Mouse (Mus musculus): ENCODE results near the gene Cacna1a. TPM values are rescaled to one million over a fixed set of nuclear protein-coding genes. Genes with fewer than 3 reads are reported as not detected.

The Cacna1a gene
- polyA plus RNA-seq, 1 experiment, result 10.5 TPM

GRCm38 (mm10) chr8:84593143-84593542 lies 204.9 kb downstream of the Cacna1a start:
- WGBS, result 90% methylated on average over 1 of the region's 1 CpGs
- H3K27me3 ChIP-seq (ENCODE audit: control insufficient read depth, insufficient read depth, low read length), result no peaks in the 10 kb centered on the region; the same call in 1 of the 2 replicates
- no peak overlapping the region for H3K27ac ChIP-seq (ENCODE audit: control insufficient read depth, insufficient read depth, low read length)
- no peak for TF ChIP-seq CTCF (IDR thresholded peaks at IDR 0.05; ENCODE audit: borderline replicate concordance, control insufficient read depth, extremely low read depth, insufficient read depth, low read length, poor library complexity)
- no peak for TF ChIP-seq POLR2A (IDR thresholded peaks at IDR 0.05; ENCODE audit: control insufficient read depth, extremely low read depth, insufficient read depth, low read length, poor library complexity)
- no peaks in the 10 kb centered on the region for H3K36me3 ChIP-seq (ENCODE audit: control insufficient read depth, insufficient read depth, low read length)
- H3K4me1 ChIP-seq (replicated peaks; ENCODE audit: control insufficient read depth, insufficient read depth, low read length), result no peaks in the 10 kb centered on the region
- no peak overlapping the region for H3K4me3 ChIP-seq (ENCODE audit: control insufficient read depth, insufficient read depth, low read length)
- no peak for DNase-seq

GRCm38 (mm10) chr8:84594099-84594780 lies 206.0 kb downstream of the Cacna1a start:
- WGBS, result 70% methylated on average over 9 of the region's 9 CpGs
- peak; percentile 70 for DNase-seq
- Histone ChIP-seq H3K27me3 (ENCODE audit: control insufficient read depth, insufficient read depth, low read length) (no peaks in the 10 kb centered on the region; the same call in 1 of the 2 replicates), H3K27ac (ENCODE audit: control insufficient read depth, insufficient read depth, low read length) (no peak overlapping the region), H3K4me1 (replicated peaks; ENCODE audit: control insufficient read depth, insufficient read depth, low read length) (no peaks in the 10 kb centered on the region), H3K4me3 (ENCODE audit: control insufficient read depth, insufficient read depth, low read length) (no peak overlapping the region), H3K36me3 (ENCODE audit: control insufficient read depth, insufficient read depth, low read length) (no peaks in the 10 kb centered on the region)
- TF ChIP-seq CTCF (IDR thresholded peaks at IDR 0.05; ENCODE audit: borderline replicate concordance, control insufficient read depth, extremely low read depth, insufficient read depth, low read length, poor library complexity) (peak; percentile 61; the same call in 1 of the 2 replicates), POLR2A (IDR thresholded peaks at IDR 0.05; ENCODE audit: control insufficient read depth, extremely low read depth, insufficient read depth, low read length, poor library complexity) (no peak)

- peak; percentile 58 for DNase-seq
- Histone ChIP-seq H3K36me3 (ENCODE audit: control insufficient read depth, insufficient read depth, low read length) (no peaks in the 10 kb centered on the region), H3K4me3 (ENCODE audit: control insufficient read depth, insufficient read depth, low read length) (no peak overlapping the region), H3K4me1 (replicated peaks; ENCODE audit: control insufficient read depth, insufficient read depth, low read length) (no peaks in the 10 kb centered on the region), H3K27ac (ENCODE audit: control insufficient read depth, insufficient read depth, low read length) (no peak overlapping the region), H3K27me3 (ENCODE audit: control insufficient read depth, insufficient read depth, low read length) (no peaks in the 10 kb centered on the region; the same call in 1 of the 2 replicates)
- 11% methylated on average over 9 of the region's 9 CpGs for WGBS
- TF ChIP-seq POLR2A (IDR thresholded peaks at IDR 0.05; ENCODE audit: control insufficient read depth, extremely low read depth, insufficient read depth, low read length, poor library complexity) (no peak), CTCF (IDR thresholded peaks at IDR 0.05; ENCODE audit: borderline replicate concordance, control insufficient read depth, extremely low read depth, insufficient read depth, low read length, poor library complexity) (no peak)
These were observed 207.4 kb downstream of the Cacna1a start for GRCm38 (mm10) chr8:84595648-84596047.

DNA sequence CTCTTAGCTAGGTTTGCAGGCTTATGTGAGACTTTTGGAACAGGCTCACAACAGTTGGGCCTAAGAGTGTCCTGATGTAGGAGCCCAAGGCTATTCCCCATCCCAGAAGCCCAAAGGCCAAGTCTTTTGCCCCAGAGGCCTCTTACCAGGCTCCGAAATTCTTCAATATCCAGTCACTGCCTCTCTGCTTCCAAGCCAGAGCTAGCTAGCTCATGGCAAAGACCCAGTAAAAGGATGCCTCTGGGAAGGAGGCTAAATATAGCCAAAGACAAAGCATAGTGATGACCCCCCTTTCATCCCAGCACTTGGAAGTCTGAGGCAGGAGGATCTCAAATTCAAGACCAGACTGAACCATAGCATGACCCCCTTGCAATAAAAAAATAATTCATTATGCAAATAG lies 211.2 kb downstream of the Cacna1a start:
- Histone ChIP-seq H3K27me3 (ENCODE audit: control insufficient read depth, insufficient read depth, low read length) (no peaks in the 10 kb centered on the region; the same call in 1 of the 2 replicates), H3K4me3 (ENCODE audit: control insufficient read depth, insufficient read depth, low read length) (no peak overlapping the region), H3K27ac (ENCODE audit: control insufficient read depth, insufficient read depth, low read length) (no peak overlapping the region), H3K4me1 (replicated peaks; ENCODE audit: control insufficient read depth, insufficient read depth, low read length) (peaks cover 9% of the 10 kb centered on the region), H3K36me3 (ENCODE audit: control insufficient read depth, insufficient read depth, low read length) (no peaks in the 10 kb centered on the region)
- TF ChIP-seq POLR2A (IDR thresholded peaks at IDR 0.05; ENCODE audit: control insufficient read depth, extremely low read depth, insufficient read depth, low read length, poor library complexity) (no peak), CTCF (IDR thresholded peaks at IDR 0.05; ENCODE audit: borderline replicate concordance, control insufficient read depth, extremely low read depth, insufficient read depth, low read length, poor library complexity) (no peak)
- DNase-seq, result no peak
- 96% methylated on average over 1 of the region's 1 CpGs for WGBS

GRCm38 (mm10) chr8:84600311-84600907 lies 212.2 kb downstream of the Cacna1a start:
- Histone ChIP-seq H3K4me1 (replicated peaks; ENCODE audit: control insufficient read depth, insufficient read depth, low read length) (peaks cover 9% of the 10 kb centered on the region), H3K27ac (ENCODE audit: control insufficient read depth, insufficient read depth, low read length) (no peak overlapping the region), H3K4me3 (ENCODE audit: control insufficient read depth, insufficient read depth, low read length) (no peak overlapping the region), H3K36me3 (ENCODE audit: control insufficient read depth, insufficient read depth, low read length) (no peaks in the 10 kb centered on the region), H3K27me3 (ENCODE audit: control insufficient read depth, insufficient read depth, low read length) (no peaks in the 10 kb centered on the region; the same call in 1 of the 2 replicates)
- TF ChIP-seq CTCF (IDR thresholded peaks at IDR 0.05; ENCODE audit: borderline replicate concordance, control insufficient read depth, extremely low read depth, insufficient read depth, low read length, poor library complexity) (no peak), POLR2A (IDR thresholded peaks at IDR 0.05; ENCODE audit: control insufficient read depth, extremely low read depth, insufficient read depth, low read length, poor library complexity) (no peak)
- 70% methylated on average over 26 of the region's 26 CpGs for WGBS
- no peak for DNase-seq

- WGBS, result 5% methylated on average over 19 of the region's 19 CpGs
- Histone ChIP-seq H3K4me1 (replicated peaks; ENCODE audit: control insufficient read depth, insufficient read depth, low read length) (peaks cover 9% of the 10 kb centered on the region), H3K4me3 (ENCODE audit: control insufficient read depth, insufficient read depth, low read length) (peak overlapping the region; percentile 60), H3K27me3 (ENCODE audit: control insufficient read depth, insufficient read depth, low read length) (no peaks in the 10 kb centered on the region; the same call in 1 of the 2 replicates), H3K27ac (ENCODE audit: control insufficient read depth, insufficient read depth, low read length) (no peak overlapping the region), H3K36me3 (ENCODE audit: control insufficient read depth, insufficient read depth, low read length) (no peaks in the 10 kb centered on the region)
- TF ChIP-seq POLR2A (IDR thresholded peaks at IDR 0.05; ENCODE audit: control insufficient read depth, extremely low read depth, insufficient read depth, low read length, poor library complexity) (no peak), CTCF (IDR thresholded peaks at IDR 0.05; ENCODE audit: borderline replicate concordance, control insufficient read depth, extremely low read depth, insufficient read depth, low read length, poor library complexity) (no peak)
- no peak for DNase-seq
These were observed 213.0 kb downstream of the Cacna1a start for GRCm38 (mm10) chr8:84601221-84601751.
